Mouse (Mus musculus): ENCODE results near the gene Myrfl.

DNA sequence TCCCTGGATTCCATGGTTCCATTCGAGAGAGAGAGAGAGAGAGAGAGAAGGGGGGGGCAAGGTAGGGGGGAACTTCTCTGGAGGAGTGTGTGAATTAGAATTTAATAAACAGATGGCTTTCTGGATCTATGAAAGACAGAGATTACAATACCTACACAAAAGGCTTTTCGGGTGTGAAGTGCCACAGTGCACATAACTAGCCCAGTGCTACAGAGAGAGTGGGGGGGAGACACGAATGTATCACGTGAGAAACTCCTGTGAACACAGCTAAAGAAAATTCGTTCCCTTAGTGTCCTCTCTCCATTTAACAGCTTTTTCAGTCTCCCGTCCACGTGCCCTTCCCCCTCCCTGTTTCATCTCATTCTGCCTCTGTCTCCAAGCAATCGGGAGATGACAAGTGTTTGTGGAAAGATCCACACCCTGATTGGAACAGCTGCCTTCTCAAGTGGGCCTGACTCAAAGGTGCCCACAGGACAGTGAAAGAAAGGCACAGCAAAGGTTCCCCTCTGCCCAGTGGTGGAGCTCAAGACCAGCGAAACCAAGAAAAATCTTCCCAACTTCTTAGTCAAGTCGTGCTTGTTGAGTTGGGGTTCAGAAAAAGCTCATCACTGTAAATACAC is 166.6 kb downstream of the Myrfl start:
- TF ChIP-seq CTCF (IDR thresholded peaks at IDR 0.05; ENCODE audit: extremely low read depth, insufficient read length, insufficient replicate concordance, low read depth, low read length): no peak
- no peak for TF ChIP-seq POLR2A (IDR thresholded peaks at IDR 0.05; ENCODE audit: low read depth, low read length)

Measured in small intestine, adult 2 months (tissue).